Mouse (Mus musculus): ENCODE measurements around the gene Pygo1.
A peak's percentile ranks its signal among the peaks of the same experiment; 100 is the strongest.

Gene Pygo1

GRCm38 (mm10) chr9:72925021-72925934 lies at the start of gene Pygo1:
Gene Pygo1, plus strand, starts transcription at chr9:72925645.
- peak; percentile 31 to 54 for DNase-seq

GRCm38 (mm10) chr9:72875878-72876277 lies 49.6 kb upstream of the Pygo1 start:
- no peak for DNase-seq

DNA sequence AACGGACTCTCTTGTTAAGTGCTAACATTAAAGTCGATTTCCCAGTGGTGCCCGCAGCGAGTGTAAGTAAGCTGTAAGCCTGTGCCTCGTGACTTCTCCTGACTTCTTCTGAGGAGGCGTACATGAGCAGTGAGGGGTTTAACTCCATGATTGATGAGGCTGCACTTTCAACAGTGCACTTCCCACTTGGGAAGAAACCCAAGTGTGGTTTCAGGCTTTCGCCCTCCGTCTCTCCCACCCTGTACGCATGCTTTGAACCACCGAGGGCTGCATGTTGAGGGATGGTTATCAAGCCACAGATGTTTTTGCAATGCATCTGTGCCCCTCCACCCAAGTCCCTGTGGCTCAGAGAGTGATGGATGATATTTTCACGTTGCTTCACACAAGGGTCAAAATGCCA lies 47.5 kb upstream of the Pygo1 start:
- DNase-seq: no peak

DNA sequence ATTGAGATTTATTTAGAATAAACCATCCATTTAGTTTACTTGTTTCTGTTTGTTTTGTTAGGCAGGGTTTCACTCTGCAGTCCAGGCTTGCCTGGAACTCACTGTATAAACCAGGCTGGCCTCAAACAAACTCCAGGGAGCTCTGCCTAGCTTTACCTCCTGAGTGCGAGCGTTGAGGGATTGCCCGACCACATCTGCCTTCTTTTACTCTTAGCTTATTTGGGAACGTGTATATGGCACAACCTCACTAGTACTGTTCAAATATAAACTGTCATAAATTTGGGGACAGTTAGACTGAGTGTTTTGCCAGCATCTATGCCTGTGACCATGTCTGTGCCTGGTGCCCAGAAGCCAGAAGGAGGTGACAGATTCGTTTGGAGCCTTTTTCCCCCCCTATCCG lies 46.8 kb upstream of the Pygo1 start:
- DNase-seq: no peak

DNA sequence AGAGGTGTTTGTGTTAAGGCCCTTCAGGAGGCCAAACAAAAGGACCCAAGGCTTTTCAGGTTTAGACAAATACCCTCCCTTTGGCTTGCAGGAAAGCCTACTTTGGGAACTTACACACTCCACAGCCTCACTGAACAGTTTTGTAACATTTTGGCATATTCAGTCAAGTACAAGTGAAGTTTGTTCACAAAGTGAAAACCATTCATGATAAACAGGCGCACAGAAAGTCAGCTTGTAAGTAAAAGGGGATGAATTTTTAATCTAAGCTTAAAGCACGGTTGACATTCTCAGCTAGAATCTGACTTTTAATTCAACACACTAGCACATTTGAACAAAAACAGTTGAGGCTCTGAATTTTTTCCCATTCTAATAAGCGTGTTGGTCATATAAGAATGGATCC lies 45.8 kb upstream of the Pygo1 start:
- no peak for DNase-seq

DNA sequence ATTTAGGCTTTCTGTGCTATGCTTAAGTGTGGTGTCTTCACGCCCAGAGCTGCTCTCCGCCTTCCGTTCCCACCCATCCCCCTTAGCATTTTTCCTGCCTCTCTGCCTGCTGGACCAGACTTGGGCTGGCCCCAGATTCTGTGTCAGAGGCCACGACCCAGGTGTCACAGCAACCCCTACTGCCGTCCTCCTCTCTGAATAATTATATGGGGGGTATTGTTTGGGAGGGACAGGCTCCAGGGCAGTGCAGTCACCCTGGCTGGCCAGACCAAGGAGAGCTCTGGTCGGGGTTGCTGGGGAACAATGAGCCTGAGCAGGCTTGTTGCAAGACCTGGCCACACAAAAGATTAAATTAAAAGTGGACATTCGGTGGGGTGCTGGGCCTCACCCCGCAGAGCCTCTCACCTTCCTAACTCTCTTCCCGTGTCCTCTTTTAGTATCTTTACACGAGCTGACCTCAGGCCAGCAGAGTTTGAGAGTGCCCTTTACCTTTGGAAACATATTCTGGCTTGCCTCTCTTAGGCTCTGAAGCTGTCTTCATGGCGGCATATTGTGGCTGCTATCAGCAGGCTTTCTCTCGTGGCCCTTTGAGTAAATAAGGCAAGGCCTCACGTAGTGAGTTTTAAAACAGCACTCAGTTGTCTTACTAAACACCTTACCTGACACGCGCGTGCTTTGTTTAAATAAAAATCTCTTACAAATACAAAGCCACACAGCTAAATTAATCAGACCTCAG lies 45.1 kb upstream of the Pygo1 start:
- DNase-seq: no peak

GRCm38 (mm10) chr9:72881026-72881768 lies 44.2 kb upstream of the Pygo1 start:
- peak; percentile 12 to 14 for DNase-seq

DNA sequence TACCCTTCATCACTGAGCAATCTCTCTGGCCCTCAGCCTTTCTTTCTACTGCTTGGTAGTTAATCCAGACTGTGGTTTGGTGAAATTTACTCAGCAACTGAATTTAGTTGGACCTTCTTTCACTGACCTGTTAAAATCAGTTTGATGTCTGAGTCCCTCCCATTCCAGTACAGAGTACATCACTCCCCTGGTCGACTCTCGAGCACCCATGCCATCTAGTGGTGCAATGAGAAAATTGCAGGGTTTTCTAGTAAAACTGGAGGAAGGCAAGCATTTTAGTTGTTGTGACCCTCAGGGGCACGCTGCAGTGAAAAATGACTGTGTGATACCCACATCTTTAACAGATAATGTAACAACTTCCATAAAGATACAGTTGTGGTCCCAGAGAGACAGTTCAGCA lies 41.5 kb upstream of the Pygo1 start:
- DNase-seq: peak; percentile 39 to 40

DNA sequence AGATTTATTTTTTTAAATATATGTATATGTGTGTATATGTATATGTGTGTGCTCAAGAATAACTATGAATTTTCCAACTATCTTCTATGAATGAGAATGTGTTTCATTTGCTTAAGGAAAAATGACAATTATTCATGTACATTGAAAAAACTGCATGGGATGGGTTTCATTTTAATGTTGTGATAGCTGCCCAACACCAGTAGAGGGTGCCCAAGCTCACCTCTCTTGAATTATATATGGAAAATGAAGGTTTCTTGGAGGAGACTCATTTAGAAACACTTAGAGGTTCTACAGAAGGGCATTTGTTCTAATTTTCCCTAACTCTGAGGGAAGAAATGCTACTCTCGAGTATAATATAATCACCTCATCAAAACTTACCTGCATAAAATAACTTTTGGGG lies 35.7 kb upstream of the Pygo1 start:
- DNase-seq: peak in 1 of 2 experiments; percentile 15

DNA sequence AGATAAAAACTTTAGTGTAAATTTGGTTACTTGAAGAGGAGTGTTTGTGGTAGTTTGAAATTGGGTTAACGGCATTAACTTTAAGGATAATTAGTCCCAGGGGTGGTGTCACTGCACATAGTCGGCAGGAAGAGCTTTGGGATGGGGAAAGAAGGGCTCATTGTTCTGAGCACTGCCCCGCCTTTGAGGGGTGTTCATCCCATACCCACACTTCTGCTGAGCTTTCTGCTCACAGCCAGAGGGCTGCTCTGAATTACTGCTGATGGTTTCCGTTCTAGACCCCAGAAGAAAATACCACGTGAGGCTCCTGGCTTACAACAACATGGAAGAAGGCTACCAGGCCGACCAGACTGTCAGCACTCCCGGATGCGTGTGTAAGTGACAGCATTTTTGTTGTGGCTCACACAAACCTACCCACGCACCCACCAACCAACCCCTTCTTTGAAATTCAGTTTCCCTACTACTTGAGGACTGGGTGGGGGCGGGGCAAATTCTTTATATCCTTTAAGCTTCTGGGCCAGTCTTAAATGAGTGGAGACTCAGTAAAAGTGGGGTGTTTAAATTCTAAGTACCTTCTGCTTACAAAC lies 34.9 kb upstream of the Pygo1 start:
- no peak for DNase-seq

GRCm38 (mm10) chr9:72892761-72893160 lies 32.7 kb upstream of the Pygo1 start:
- no peak for DNase-seq

- no peak for DNase-seq
Measured at GRCm38 (mm10) chr9:72894796-72895352, 30.6 kb upstream of the Pygo1 start.

GRCm38 (mm10) chr9:72902057-72902456 lies 23.4 kb upstream of the Pygo1 start:
- DNase-seq: no peak

DNA sequence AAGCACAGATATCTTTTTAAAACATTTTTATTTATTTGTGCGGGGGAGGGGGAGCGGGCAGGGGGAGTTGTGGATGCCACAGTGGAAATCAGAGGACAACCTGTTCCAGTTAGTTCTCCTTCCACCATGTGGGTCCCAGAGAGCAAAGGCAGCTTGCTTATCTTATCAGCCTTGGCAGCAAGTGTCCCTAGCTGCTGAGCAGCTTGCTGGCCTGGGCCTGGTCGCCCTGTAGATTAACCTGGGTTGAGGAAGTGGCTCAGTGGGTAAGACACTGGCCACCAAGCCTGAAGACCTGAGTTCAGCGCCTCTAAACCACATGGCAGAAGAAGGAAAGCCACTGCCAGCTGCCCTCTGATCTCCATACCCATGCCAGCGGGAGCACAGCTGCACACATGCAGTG lies 22.8 kb upstream of the Pygo1 start:
- DNase-seq: no peak

- no peak for DNase-seq
Measured at GRCm38 (mm10) chr9:72906693-72907103, 18.7 kb upstream of the Pygo1 start.

DNA sequence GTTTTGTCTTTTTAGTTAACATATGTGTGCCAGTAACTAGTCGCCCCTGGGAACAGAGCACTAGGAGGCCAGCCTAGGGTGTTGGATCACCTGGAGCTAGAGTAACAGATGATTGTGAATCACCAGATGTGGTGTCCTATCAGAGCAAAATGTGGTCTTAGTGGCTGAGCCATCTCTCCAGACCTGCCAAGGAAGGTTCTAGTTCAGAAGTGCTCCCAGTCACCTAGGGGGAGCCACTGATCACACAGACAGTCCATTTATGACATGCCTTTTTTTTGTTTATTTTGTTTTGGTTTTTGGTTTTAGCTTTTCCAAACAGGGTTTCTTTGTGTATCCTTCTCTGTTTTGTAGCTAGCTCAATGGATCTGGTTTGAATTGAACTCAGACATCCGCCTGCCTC lies 14.1 kb upstream of the Pygo1 start:
- DNase-seq: no peak

DNA sequence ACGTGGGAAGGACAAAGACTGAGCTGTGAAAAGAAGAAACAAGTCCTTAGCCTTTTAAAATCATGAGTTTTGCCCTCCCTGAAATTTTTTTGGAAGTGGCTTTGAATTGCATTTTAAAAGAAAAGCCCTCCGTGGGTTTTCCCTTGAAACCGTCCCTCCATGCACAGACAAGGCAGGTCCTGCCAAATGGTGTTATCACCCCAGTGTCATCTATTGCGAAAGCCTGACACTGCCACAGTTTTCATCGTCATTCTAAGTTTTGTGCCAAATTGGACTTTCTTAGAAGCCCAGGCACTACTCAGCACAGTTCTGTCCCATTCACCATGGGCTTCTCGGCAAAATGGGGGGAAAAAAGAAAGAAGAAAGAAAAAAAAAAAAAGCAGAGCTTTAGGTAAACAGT lies 11.9 kb upstream of the Pygo1 start:
- no peak for DNase-seq

GRCm38 (mm10) chr9:72915728-72916127 lies 9.7 kb upstream of the Pygo1 start:
- no peak for DNase-seq

DNA sequence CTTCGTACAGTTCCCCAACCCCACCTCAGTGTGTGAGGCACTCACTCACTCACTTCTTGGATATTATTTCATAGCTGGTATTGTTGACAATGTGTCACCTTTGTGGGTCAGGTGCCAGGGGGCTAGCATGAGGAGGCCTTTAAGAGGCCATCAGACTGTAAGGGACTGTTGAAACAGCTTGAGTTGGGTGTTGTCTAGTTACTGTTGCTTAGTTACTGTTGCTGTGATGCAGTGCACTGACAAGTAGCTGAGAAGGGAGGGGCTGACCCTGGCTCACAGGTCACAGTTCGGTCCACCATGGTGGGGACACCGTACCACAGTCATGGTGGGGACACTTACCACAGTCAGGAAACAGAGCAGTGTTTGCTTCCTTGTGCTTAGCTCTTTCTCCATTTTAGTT lies 2.4 kb upstream of the Pygo1 start:
- DNase-seq: no peak

DNA sequence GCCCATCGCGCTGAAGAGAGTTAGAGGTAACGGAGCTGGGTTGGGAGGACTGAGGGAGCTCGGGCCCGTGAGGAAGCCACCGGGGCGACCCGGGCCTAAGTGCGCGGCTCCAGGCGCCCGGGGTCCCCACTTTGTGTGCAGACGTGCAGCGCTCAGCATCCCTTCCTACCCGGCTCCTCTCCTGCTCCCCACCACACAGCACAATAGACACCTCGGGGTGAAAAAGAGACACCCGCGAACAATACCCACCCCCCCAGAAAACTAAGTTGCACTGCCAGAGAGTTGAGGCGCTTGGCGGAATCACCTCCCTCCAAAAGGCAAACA lies 452 bp downstream of the Pygo1 start:
- DNase-seq: no peak

DNA sequence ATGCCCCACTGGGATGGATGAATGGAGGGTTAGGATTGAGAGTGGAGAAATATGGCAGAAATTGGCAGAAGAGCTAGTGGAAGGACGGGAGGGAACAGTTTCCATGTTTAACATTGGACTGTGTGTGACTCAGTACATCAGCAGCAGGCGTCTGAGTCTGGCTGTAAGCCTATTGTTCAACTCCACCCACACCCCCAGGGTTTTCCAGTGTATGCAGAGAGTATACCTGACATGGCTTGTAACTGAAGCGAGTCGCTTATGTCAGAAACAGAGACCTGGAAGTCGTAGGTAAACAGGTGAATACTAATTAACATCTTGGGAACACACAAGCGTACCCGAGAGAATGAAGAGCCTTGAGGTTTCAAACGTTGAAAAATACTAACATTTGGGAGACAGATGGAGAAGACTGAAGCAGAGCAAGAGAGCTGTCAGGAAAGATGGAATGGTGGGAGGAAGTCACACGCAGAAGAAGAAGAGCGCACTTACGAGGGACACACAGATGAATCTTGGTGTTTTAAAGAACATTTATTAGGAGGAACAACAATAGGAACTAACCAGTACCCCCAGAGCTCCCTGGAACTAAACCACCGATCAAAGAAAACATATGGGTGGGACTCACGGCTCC lies 5.8 kb downstream of the Pygo1 start:
- no peak for DNase-seq

DNA sequence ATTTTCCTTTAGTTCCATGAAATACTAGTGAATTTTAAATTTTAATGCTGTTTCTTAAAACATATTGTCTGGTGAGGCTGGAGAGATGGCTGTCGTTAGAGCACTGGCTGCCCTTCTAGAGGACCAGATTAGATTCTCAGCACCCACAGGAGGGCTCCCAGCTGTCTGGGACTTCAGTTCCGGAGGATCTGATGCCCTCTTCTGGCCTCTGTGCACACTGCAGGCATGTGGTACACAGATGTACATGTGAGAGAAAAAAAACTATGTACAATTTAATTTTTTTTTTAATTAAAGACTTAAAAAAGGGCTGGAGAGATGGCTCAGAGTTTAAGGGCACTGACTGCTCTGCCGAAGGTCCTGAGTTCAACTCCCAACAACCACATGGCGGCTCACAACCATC lies 9.9 kb downstream of the Pygo1 start:
- DNase-seq: no peak

Data from cerebellum, adult 18-20 months (tissue).